Mouse (Mus musculus) liver, adult 2 months (tissue): ENCODE measurements around the gene Fanca. TPM values are rescaled to one million over a fixed set of nuclear protein-coding genes. Genes with fewer than 3 reads are reported as not detected.

Source experiments
- DNase-seq: peaks from one replicate; pipeline ENCODE4 v3.0.0-alpha.2; 2011; ENCODE audit warnings: low read depth, low spot score; ENCODE audit errors: extremely low read depth
- H3K27ac ChIP-seq: fragments of 200-500 bp; replicated peaks from 2 replicates; pipeline ENCODE4 v1.5.1; 2012; ENCODE audit warnings: low read depth, mild to moderate bottlenecking, control low read depth, inconsistent platforms, low read length; ENCODE audit not compliant: insufficient read depth
- H3K27me3 ChIP-seq: fragments of 200-500 bp; 2 replicates; pipeline ENCODE4 v1.6.1; 2012; ENCODE audit warnings: mild to moderate bottlenecking, moderate library complexity, low read length, inconsistent platforms; ENCODE audit not compliant: control insufficient read depth, insufficient read depth
- H3K36me3 ChIP-seq: fragments of 200-500 bp; 2 replicates; pipeline ENCODE4 v1.6.1; 2012; ENCODE audit warnings: low read length, inconsistent platforms; ENCODE audit not compliant: control insufficient read depth, insufficient read depth
- H3K4me1 ChIP-seq: fragments of 200-500 bp; 2 replicates; pipeline ENCODE4 v1.6.1; 2011; ENCODE audit warnings: low read length; ENCODE audit not compliant: control insufficient read depth, insufficient read depth
- H3K4me3 ChIP-seq: fragments of 200-500 bp; 2 replicates; pipeline ENCODE4 v1.5.1; 2011; ENCODE audit warnings: low read depth, mild to moderate bottlenecking, control low read depth, low read length, moderate library complexity; ENCODE audit not compliant: insufficient read depth
- H3K79me2 ChIP-seq: fragments of 200-500 bp; 2 replicates; pipeline ENCODE4 v1.6.1; 2012; ENCODE audit warnings: inconsistent platforms, mild to moderate bottlenecking, low read length, moderate library complexity; ENCODE audit not compliant: control insufficient read depth, insufficient read depth
- H3K9ac ChIP-seq: fragments of 200-500 bp; 2 replicates; pipeline ENCODE4 v1.6.1; 2012; ENCODE audit warnings: low read depth, mild to moderate bottlenecking, control low read depth, inconsistent platforms, low read length
- CTCF ChIP-seq: fragments of 200-500 bp; IDR thresholded peaks from 2 replicates; pipeline ENCODE4 v1.5.1; 2011; ENCODE audit warnings: low read depth, low read length, control low read depth
- POLR2A ChIP-seq: fragments of 200-500 bp; IDR thresholded peaks from 2 replicates; pipeline ENCODE4 v1.6.1; 2011; ENCODE audit warnings: low read length, control low read depth; ENCODE audit not compliant: insufficient read depth; ENCODE audit errors: extremely low read depth
- WGBS: fragments of 180-500 bp; shearing (Covaris S2); methylation state at CpG from one replicate; pipeline ENCODE4 v1.1.7; 2018; 5-methylcytosine and 5-hydroxymethylcytosine counted together
- polyA plus RNA-seq: library from polyadenylated mRNA; depleted of rRNA; stranded (reverse); fragments of >200 nt; gene quantifications from 2 replicates; pipeline ENCODE4 v1.2.3, GENCODE M21; 2012
- total RNA-seq: library from RNA; depleted of rRNA; stranded (reverse); fragments of >200 nt; gene quantifications from 2 replicates; pipeline ENCODE4 v1.2.3, GENCODE M21; 2014

The Fanca gene
- total and polyA plus RNA-seq, 2 experiments, result 1.1 to 1.8 TPM

DNA sequence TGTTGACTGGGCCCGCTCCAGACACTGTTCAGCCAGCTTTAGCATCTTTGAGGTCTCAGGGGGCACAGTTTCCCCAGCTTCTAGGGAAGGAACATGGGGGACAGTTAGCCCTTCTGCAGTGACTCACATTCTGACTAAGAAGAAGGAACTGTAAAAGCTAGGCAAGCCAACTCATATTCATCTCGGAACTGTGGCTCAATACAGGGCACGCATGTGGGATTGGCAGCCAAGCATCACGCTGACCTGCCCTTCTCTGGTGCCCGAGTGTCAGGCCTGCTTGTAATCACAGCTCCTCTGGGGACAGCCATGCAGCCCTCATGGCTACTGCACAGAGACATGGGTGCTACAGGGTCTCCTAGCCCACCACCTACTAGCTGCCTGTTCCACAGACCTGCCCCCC lies 67.4 kb downstream of the Fanca start:
- no peak overlapping the region for H3K9ac ChIP-seq
- DNase-seq, result no peak
- H3K4me1 ChIP-seq, result peaks cover 13% of the 10 kb centered on the region
- 91% methylated on average over 5 of the region's 5 CpGs for WGBS
- H3K79me2 ChIP-seq, result peaks cover 19% of the 10 kb centered on the region; the same call in 1 of the 2 replicates
- H3K36me3 ChIP-seq, result peaks cover 6% of the 10 kb centered on the region; the same call in 1 of the 2 replicates
- no peak overlapping the region for H3K27ac ChIP-seq
- TF ChIP-seq CTCF, result no peak
- TF ChIP-seq POLR2A, result no peak
- H3K27me3 ChIP-seq, result no peaks in the 10 kb centered on the region
- H3K4me3 ChIP-seq, result no peak overlapping the region

DNA sequence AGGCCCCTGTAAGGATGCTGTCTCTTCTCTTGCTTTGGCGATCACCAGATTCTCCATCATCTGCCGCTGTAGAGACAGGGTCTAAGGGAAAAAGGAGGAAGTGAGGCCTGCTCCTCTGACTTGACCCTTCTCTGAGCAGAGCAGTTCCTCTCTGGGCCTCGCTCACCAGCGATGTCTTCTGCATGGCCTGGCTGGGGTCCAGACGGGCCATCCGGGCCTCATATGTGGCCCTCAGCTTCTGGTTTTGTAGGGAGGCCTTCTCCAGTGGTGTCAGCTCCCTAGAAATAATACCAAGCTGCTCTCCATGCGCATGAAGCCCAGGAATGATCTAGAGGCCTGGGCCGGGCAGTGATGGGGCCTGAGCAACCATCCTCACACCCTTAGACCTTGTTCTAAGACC lies 69.8 kb downstream of the Fanca start:
- TF ChIP-seq POLR2A (no peak), CTCF (no peak)
- H3K79me2 ChIP-seq, result peaks cover under 1% of the 10 kb centered on the region; the same call in 1 of the 2 replicates
- H3K4me3 ChIP-seq, result no peak overlapping the region
- peaks cover 6% of the 10 kb centered on the region; the same call in 1 of the 2 replicates for H3K36me3 ChIP-seq
- peaks cover 25% of the 10 kb centered on the region for H3K4me1 ChIP-seq
- no peak overlapping the region for H3K27ac ChIP-seq
- H3K9ac ChIP-seq, result no peak overlapping the region
- DNase-seq, result no peak
- 91% methylated on average over 8 of the region's 8 CpGs for WGBS
- H3K27me3 ChIP-seq, result no peaks in the 10 kb centered on the region

DNA sequence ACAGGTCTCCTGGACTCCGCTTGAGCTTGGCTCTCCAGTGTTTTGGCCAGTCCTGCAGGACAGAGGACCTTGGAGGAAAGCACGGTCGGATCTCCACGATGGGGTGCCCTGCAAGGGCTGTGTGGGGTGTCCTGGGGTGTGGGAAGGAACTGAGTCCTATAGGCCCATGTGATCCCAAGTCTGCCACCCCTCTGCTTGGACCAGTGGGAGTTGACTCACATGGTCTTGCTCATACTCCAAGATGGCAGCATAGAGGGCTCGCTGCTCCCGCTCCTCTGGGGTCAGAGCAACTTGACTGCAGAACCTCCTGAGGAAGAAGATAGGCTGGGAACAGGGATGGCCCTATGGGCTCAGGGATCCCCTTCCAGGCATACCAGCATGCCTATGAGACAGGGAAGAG lies 70.6 kb downstream of the Fanca start:
- WGBS, result over 99% methylated on average over 6 of the region's 6 CpGs
- H3K4me3 ChIP-seq, result no peak overlapping the region
- DNase-seq, result no peak
- no peak overlapping the region for H3K9ac ChIP-seq
- H3K36me3 ChIP-seq, result peaks cover 6% of the 10 kb centered on the region; the same call in 1 of the 2 replicates
- no peaks in the 10 kb centered on the region; the same call in 1 of the 2 replicates for H3K79me2 ChIP-seq
- H3K27ac ChIP-seq, result no peak overlapping the region
- TF ChIP-seq CTCF, result no peak
- no peak for TF ChIP-seq POLR2A
- H3K4me1 ChIP-seq, result peaks cover 32% of the 10 kb centered on the region
- no peaks in the 10 kb centered on the region for H3K27me3 ChIP-seq

DNA sequence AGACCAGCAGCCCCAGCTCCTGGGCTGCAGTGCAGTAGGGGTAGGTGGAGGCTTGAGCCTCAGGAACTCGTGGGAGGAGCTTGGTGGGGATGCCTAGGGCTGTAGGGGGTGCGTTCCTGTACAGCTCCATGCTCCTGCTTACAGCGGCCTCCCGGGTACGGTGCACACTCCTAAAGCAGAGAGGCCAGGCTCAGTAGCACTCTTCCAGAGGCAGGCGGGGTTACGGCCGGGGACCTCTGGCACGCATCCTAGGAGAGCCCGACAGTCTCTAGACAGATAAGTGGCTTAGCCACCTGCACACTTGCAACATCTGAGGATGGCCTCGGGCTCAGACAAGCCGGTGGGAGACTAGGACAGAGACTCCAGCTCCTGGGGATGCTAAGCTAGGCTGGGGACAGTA lies 72.8 kb downstream of the Fanca start:
- H3K79me2 ChIP-seq, result no peaks in the 10 kb centered on the region
- peaks cover 42% of the 10 kb centered on the region for H3K4me1 ChIP-seq
- 41% methylated on average over 12 of the region's 12 CpGs for WGBS
- peak overlapping the region; percentile 97 for H3K27ac ChIP-seq
- TF ChIP-seq CTCF, result no peak
- no peak for TF ChIP-seq POLR2A
- H3K27me3 ChIP-seq, result no peaks in the 10 kb centered on the region
- no peak overlapping the region for H3K4me3 ChIP-seq
- peaks cover 6% of the 10 kb centered on the region; the same call in 1 of the 2 replicates for H3K36me3 ChIP-seq
- H3K9ac ChIP-seq, result peak overlapping the region; percentile 72
- peak; percentile 62 for DNase-seq

DNA sequence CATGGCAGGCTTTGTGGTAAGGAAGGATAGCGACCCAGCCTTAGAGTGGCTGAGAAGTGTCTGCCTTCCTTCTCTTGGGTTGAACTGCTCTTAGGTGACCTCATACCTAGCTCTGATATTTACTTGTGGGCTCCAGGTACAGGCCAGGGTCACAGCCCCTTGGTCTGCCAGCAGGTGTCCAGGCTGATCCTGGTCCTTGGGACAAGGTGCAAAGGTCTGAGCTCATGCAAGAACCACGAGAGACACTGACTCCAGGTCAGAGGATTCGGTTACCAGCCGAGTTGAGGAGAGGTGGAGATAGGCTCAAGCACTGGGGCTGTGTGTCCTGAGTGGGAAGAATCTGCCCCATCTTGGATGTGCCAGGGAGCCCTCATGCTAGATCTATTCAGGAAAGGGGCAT lies 74.0 kb downstream of the Fanca start:
- no peaks in the 10 kb centered on the region for H3K27me3 ChIP-seq
- peaks cover 2% of the 10 kb centered on the region; the same call in 1 of the 2 replicates for H3K36me3 ChIP-seq
- peak overlapping the region; percentile 72 for H3K9ac ChIP-seq
- TF ChIP-seq CTCF (no peak), POLR2A (peak; percentile 40; the same call in 1 of the 2 replicates)
- peaks cover 42% of the 10 kb centered on the region for H3K4me1 ChIP-seq
- H3K27ac ChIP-seq, result peak overlapping the region; percentile 97
- no peaks in the 10 kb centered on the region for H3K79me2 ChIP-seq
- no peak overlapping the region for H3K4me3 ChIP-seq
- 21% methylated on average over 4 of the region's 4 CpGs for WGBS
- peak; percentile 99 for DNase-seq

DNA sequence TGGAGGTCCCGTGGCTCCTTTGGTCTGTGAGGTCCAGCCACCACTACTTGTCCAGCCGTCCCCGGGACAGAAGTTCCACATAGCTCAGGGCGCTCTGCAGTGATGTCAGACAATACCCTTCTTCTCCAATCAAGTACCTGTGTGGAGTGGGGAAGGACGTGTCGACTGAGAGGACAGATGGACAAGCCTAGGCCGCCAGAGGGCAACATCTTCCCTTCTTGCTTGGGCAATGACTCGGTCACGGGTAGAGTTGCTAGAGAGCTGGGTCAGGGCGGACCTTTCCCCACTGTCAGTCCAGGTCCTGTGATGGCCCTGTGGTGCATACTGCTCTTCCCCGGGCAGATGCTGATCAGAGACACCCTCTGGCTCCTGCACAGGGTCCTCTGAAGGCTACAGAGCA lies 75.3 kb downstream of the Fanca start:
- Histone ChIP-seq H3K27me3 (no peaks in the 10 kb centered on the region), H3K9ac (peak overlapping the region; percentile 51), H3K4me1 (peaks cover 42% of the 10 kb centered on the region), H3K27ac (peak overlapping the region; percentile 96), H3K4me3 (no peak overlapping the region), H3K79me2 (no peaks in the 10 kb centered on the region), H3K36me3 (no peaks in the 10 kb centered on the region)
- TF ChIP-seq POLR2A (no peak), CTCF (peak; percentile 84)
- WGBS, result 45% methylated on average over 11 of the region's 11 CpGs
- DNase-seq, result peak; percentile 86
